Mouse (Mus musculus) adrenal gland, adult 2 months (tissue): Measurements from ENCODE around the gene Nxpe2. TPM values are rescaled to one million over a fixed set of nuclear protein-coding genes. Genes with fewer than 3 reads are reported as not detected.

ENCODE experiments used
- DNase-seq: peaks from one replicate; pipeline ENCODE4 v3.0.0; 2021
- polyA plus RNA-seq: library from polyadenylated mRNA; depleted of rRNA; stranded (reverse); fragments of >200 nt; gene quantifications from 2 replicates; pipeline ENCODE4 v1.2.3, GENCODE M21; 2012; rRNA removed
- total RNA-seq, 2 experiments: library from RNA; stranded (reverse); gene quantifications; 2 replicates each; pipeline ENCODE4 v1.2.3; 2021

Gene Nxpe2
- total and polyA plus RNA-seq, 3 experiments, result 0.42 to 1.5 (median 0.61) TPM

GRCm38 (mm10) chr9:48298983-48299382 lies 54.3 kb downstream of the Nxpe2 start:
- peak; percentile 68 for DNase-seq

DNA sequence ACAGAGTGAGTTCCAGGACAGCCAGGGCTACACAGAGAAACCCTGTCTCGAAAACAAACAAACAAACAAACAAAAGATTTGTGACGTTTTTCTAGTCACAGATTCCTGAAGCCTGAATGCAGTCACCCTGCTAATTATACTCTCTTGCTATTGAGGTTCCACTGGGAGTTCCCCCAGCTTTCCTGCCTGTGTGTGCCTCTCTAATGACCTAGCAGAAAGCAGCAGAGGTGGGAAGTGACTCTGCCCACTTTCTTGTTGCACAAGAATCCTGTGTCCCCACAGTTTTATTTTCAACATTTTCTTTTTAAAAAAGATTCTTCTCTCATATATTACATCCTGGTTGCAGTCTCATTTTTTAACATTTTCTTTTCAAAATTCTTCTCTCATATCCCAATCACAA lies 58.5 kb downstream of the Nxpe2 start:
- no peak for DNase-seq

- DNase-seq, result no peak
These were observed 63.0 kb downstream of the Nxpe2 start for GRCm38 (mm10) chr9:48290281-48290680.

DNA sequence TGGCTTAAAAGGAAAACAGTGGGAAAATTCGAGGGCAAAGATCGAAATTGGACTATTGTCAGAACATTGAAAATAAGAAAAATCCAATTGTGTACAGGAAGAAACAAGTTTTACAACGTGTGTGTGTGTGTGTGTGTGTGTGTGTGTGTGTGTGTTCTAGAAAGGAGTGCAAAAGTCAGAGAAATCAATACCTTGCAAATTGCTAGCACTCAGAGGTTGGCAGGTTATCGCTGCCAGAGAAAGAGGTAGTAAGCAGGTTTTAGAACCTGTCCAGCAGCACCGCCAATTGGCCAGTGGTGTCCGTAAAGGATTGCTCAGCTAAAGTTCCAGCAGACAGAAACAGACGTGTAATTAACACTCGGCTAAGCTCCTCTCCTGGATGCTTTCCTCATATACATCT lies 69.0 kb downstream of the Nxpe2 start:
- no peak for DNase-seq

GRCm38 (mm10) chr9:48276831-48277230 lies 76.4 kb downstream of the Nxpe2 start:
- no peak for DNase-seq

Other genes with a start within 250 kb of the Nxpe2 start
- gene Nxpe4, start 191.4 kb downstream of the Nxpe2 start, total RNA-seq, result 1 to 10 TPM; 2.1 to 5.0 TPM
- 0.67 and 1.1 TPM in 2 replicates for gene Nxpe4, start 191.4 kb downstream of the Nxpe2 start, polyA plus RNA-seq
- gene Rexo2, start 127.2 kb upstream of the Nxpe2 start, total RNA-seq, result 100 to 1,000 TPM; 143 to 150 TPM
- 52.6 and 65.1 TPM in 2 replicates for gene Rexo2, start 127.2 kb upstream of the Nxpe2 start, polyA plus RNA-seq
- 10 to 100 TPM; 65.6 to 70.5 TPM for gene Rbm7, start 141.8 kb upstream of the Nxpe2 start, total RNA-seq
- 10.1 and 11.0 TPM in 2 replicates for gene Rbm7, start 141.8 kb upstream of the Nxpe2 start, polyA plus RNA-seq
- 10 to 100 TPM; 47.1 to 47.9 TPM for gene Gm5617, start 142.0 kb upstream of the Nxpe2 start, total RNA-seq
- 149 and 188 TPM in 2 replicates for gene Gm5617, start 142.0 kb upstream of the Nxpe2 start, polyA plus RNA-seq